Mouse (Mus musculus) retina, embryonic 14.5 days (tissue): Measurements from ENCODE around the gene Usp49.
A peak's percentile ranks its signal among the peaks of the same experiment; 100 is the strongest.
"Not testable (repeated sequence)": the region's sequence is repeated elsewhere in the genome, so short reads cannot be mapped to it uniquely, and the experiment has no call there.

Experiments
- DNase-seq: peaks from one replicate; pipeline ENCODE4 v3.0.0-alpha.2; 2015; ENCODE audit warnings: low spot score

Gene Usp49

GRCm38 (mm10) chr17:47651953-47652352 lies 21.5 kb downstream of the Usp49 start:
- no peak for DNase-seq

GRCm38 (mm10) chr17:47654346-47654745 lies 23.9 kb downstream of the Usp49 start:
- DNase-seq: not testable (repeated sequence)

GRCm38 (mm10) chr17:47655697-47656096 lies 25.2 kb downstream of the Usp49 start:
- no peak for DNase-seq

- no peak for DNase-seq
These were observed 27.4 kb downstream of the Usp49 start for GRCm38 (mm10) chr17:47657901-47658300.

GRCm38 (mm10) chr17:47658741-47659243 lies 28.3 kb downstream of the Usp49 start:
- no peak for DNase-seq

GRCm38 (mm10) chr17:47663009-47663713 lies 32.7 kb downstream of the Usp49 start:
- DNase-seq: peak; percentile 78

- DNase-seq: no peak
These were observed 34.0 kb downstream of the Usp49 start for GRCm38 (mm10) chr17:47664474-47664873.

- DNase-seq: no peak
These were observed 38.7 kb downstream of the Usp49 start for GRCm38 (mm10) chr17:47669166-47669565.

- DNase-seq: no peak
These were observed 41.5 kb downstream of the Usp49 start for GRCm38 (mm10) chr17:47671988-47672310.

- DNase-seq: peak; percentile 78
These were observed 42.0 kb downstream of the Usp49 start for GRCm38 (mm10) chr17:47672311-47673111.

GRCm38 (mm10) chr17:47676581-47676980 lies 46.1 kb downstream of the Usp49 start:
- DNase-seq: peak; percentile 91

GRCm38 (mm10) chr17:47678238-47678637 lies 47.7 kb downstream of the Usp49 start:
- DNase-seq: no peak

GRCm38 (mm10) chr17:47678702-47679101 lies 48.2 kb downstream of the Usp49 start:
- no peak for DNase-seq

GRCm38 (mm10) chr17:47682836-47683235 lies 52.3 kb downstream of the Usp49 start:
- no peak for DNase-seq

- DNase-seq: peak; percentile 97
These were observed 57.2 kb downstream of the Usp49 start for GRCm38 (mm10) chr17:47687409-47688343.

- no peak for DNase-seq
These were observed 57.8 kb downstream of the Usp49 start, which contains the start of gene Tomm6 for GRCm38 (mm10) chr17:47688344-47688607. Gene Tomm6, minus strand, starts transcription at chr17:47688386.

GRCm38 (mm10) chr17:47688608-47689575 lies 58.4 kb downstream of the Usp49 start, which contains the start of gene Frs3:
Gene Frs3, plus strand, starts transcription at chr17:47689030.
- DNase-seq: peak; percentile 67

- no peak for DNase-seq
These were observed 59.4 kb downstream of the Usp49 start for GRCm38 (mm10) chr17:47689894-47690293.

- no peak for DNase-seq
These were observed 61.2 kb downstream of the Usp49 start for GRCm38 (mm10) chr17:47691650-47692049.

- DNase-seq: no peak
These were observed 63.4 kb downstream of the Usp49 start for GRCm38 (mm10) chr17:47693671-47694441.

GRCm38 (mm10) chr17:47694442-47694502 lies 63.8 kb downstream of the Usp49 start, which contains the start of gene Gm21981:
Gene Gm21981, minus strand, starts transcription at chr17:47694455.
- DNase-seq: no peak
